Mouse (Mus musculus): ENCODE results near the gene Syt8.

DNA sequence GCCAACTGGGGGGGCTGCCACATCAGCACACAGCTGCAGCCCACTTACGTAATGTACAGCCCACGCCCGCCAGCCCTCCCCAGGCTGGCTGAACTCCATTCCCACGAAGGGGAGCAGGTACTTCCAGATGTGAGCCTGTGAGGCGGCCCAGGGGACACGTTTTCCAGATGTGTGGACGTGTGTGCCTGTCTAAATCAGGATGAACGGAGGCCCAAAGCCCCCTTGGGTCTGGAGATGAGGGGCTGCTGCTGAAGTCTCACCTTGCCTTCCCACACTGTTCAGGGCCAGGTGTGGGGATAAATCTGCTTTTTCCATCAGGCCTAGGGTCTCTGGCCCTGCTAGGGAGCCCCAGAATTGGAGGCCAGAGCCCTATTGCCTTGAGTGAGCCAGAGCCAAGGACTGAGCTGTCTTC is 52.1 kb downstream of the Syt8 start:
- TF ChIP-seq FLI1 (IDR thresholded peaks at IDR 0.05; ENCODE audit: low read length) (no peak), GATA1 (IDR thresholded peaks at IDR 0.05; ENCODE audit: borderline replicate concordance, low read length) (no peak)
